Mouse (Mus musculus) lung, embryonic 14.5 days (tissue): ENCODE measurements around the gene Snx29. TPM values are rescaled to one million over a fixed set of nuclear protein-coding genes. Genes with fewer than 3 reads are reported as not detected.

Source experiments
- ATAC-seq: fragments of 200-750 bp; cut with Nextera tagmentation; 2 replicates; pipeline ENCODE4 v1.8.0; 2017; ENCODE audit warnings: mild to moderate bottlenecking, moderate TSS enrichment, moderate library complexity; ENCODE audit not compliant: insufficient read depth
- DNase-seq: peaks from one replicate; pipeline ENCODE4 v3.0.0-alpha.2; 2015
- H3K27ac ChIP-seq: fragments of 300-500 bp; sonication (generic); 2 replicates; pipeline ENCODE4 v1.5.1; 2014; ENCODE audit warnings: low read depth, mild to moderate bottlenecking, moderate library complexity
- H3K27me3 ChIP-seq: fragments of 300-500 bp; sonication (generic); 2 replicates; pipeline ENCODE4 v1.6.1; 2014; ENCODE audit warnings: low read length, control low read depth; ENCODE audit not compliant: insufficient read depth
- H3K36me3 ChIP-seq: fragments of 300-500 bp; sonication (generic); 2 replicates; pipeline ENCODE4 v1.6.1; 2014; ENCODE audit warnings: control low read depth; ENCODE audit not compliant: insufficient read depth
- H3K4me1 ChIP-seq: fragments of 300-500 bp; sonication (generic); 2 replicates; pipeline ENCODE4 v1.6.1; 2014; ENCODE audit warnings: antibody characterized with exemption, control low read depth; ENCODE audit not compliant: insufficient read depth
- H3K4me2 ChIP-seq: fragments of 300-500 bp; sonication (generic); 2 replicates; pipeline ENCODE4 v1.6.1; 2014; ENCODE audit warnings: mild to moderate bottlenecking
- H3K4me3 ChIP-seq: fragments of 300-500 bp; sonication (generic); 2 replicates; pipeline ENCODE4 v1.5.1; 2014; ENCODE audit warnings: low read depth, low read length
- H3K9ac ChIP-seq: fragments of 300-500 bp; sonication (generic); 2 replicates; pipeline ENCODE4 v1.6.1; 2014
- H3K9me3 ChIP-seq: fragments of 300-500 bp; sonication (generic); 2 replicates; pipeline ENCODE4 v1.6.1; 2016; ENCODE audit warnings: low read depth, low read length, control low read depth
- CTCF ChIP-seq: IDR thresholded peaks from 2 replicates; pipeline ENCODE4 v1.5.1; 2016; ENCODE audit warnings: antibody characterized with exemption, low read depth
- WGBS: fragments of 180-500 bp; shearing (Covaris S2); extraction: QIAGEN DNeasy Blood & Tissue Kit; methylation state at CpG from one replicate; pipeline ENCODE4 v1.1.7; 2014; 5-methylcytosine and 5-hydroxymethylcytosine counted together
- polyA plus RNA-seq: library from polyadenylated mRNA; unstranded; fragments of >200 nt; fragmentation: Nextera tagmentation; extraction: Ambion mirVana; gene quantifications from 2 replicates; pipeline ENCODE4 v1.2.1, GENCODE M21; 2014

The Snx29 gene
- polyA plus RNA-seq, 1 experiment from 2014 or later = 10.3 TPM

- Histone ChIP-seq H3K27me3 (no peaks in the 10 kb centered on the region), H3K36me3 (no peaks in the 10 kb centered on the region), H3K4me3 (no peak overlapping the region), H3K9me3 (no peaks in the 10 kb centered on the region), H3K9ac (no peak overlapping the region), H3K27ac (no peak overlapping the region), H3K4me2 (no peak overlapping the region), H3K4me1 (0 out of 2 replicates have a peak, but pooled peaks cover 4% of the 10 kb centered on the region)
- ATAC-seq (no peak), DNase-seq (no peak)
- no peak for TF ChIP-seq CTCF
- 41% methylated on average over 2 of the region's 2 CpGs for WGBS
These were observed 390.7 kb downstream of the Snx29 start for GRCm38 (mm10) chr16:11713265-11713865.

- Histone ChIP-seq H3K4me2 (no peak overlapping the region), H3K9ac (no peak overlapping the region), H3K27me3 (no peaks in the 10 kb centered on the region), H3K4me1 (no peaks in the 10 kb centered on the region), H3K9me3 (no peaks in the 10 kb centered on the region), H3K4me3 (no peak overlapping the region), H3K36me3 (no peaks in the 10 kb centered on the region), H3K27ac (no peak overlapping the region)
- no peak for TF ChIP-seq CTCF
- ATAC-seq (no peak), DNase-seq (no peak)
- WGBS = 82% methylated on average over 1 of the region's 1 CpGs
These were observed 394.2 kb downstream of the Snx29 start for GRCm38 (mm10) chr16:11716932-11717331.

- DNase-seq = no peak
- H3K36me3 ChIP-seq = no peaks in the 10 kb centered on the region
- H3K9me3 ChIP-seq = no peaks in the 10 kb centered on the region
- no peaks in the 10 kb centered on the region for H3K27me3 ChIP-seq
- ATAC-seq = no peak
- 65% methylated on average over 2 of the region's 2 CpGs for WGBS
- H3K9ac ChIP-seq = no peak overlapping the region
- no peaks in the 10 kb centered on the region for H3K4me1 ChIP-seq
- H3K4me3 ChIP-seq = no peak overlapping the region
- no peak overlapping the region for H3K4me2 ChIP-seq
- no peak for TF ChIP-seq CTCF
- no peak overlapping the region for H3K27ac ChIP-seq
These were observed 403.2 kb downstream of the Snx29 start for GRCm38 (mm10) chr16:11725901-11726300.

GRCm38 (mm10) chr16:11727331-11727730, 404.6 kb downstream of the Snx29 start:
- H3K27me3 ChIP-seq = no peaks in the 10 kb centered on the region
- no peak overlapping the region for H3K4me3 ChIP-seq
- H3K9me3 ChIP-seq = no peaks in the 10 kb centered on the region
- H3K9ac ChIP-seq = no peak overlapping the region
- no peaks in the 10 kb centered on the region for H3K4me1 ChIP-seq
- no peak for TF ChIP-seq CTCF
- H3K27ac ChIP-seq = no peak overlapping the region
- ATAC-seq (no peak), DNase-seq (no peak)
- 82% methylated on average over 9 of the region's 9 CpGs for WGBS
- H3K36me3 ChIP-seq = no peaks in the 10 kb centered on the region
- no peak overlapping the region for H3K4me2 ChIP-seq

- 62% methylated on average over 3 of the region's 3 CpGs for WGBS
- Histone ChIP-seq H3K4me1 (no peaks in the 10 kb centered on the region), H3K4me3 (no peak overlapping the region), H3K36me3 (no peaks in the 10 kb centered on the region), H3K27me3 (no peaks in the 10 kb centered on the region), H3K9me3 (no peaks in the 10 kb centered on the region), H3K27ac (no peak overlapping the region), H3K9ac (no peak overlapping the region), H3K4me2 (no peak overlapping the region)
- ATAC-seq (no peak), DNase-seq (no peak)
- TF ChIP-seq CTCF = no peak
These were observed 405.4 kb downstream of the Snx29 start for GRCm38 (mm10) chr16:11728131-11728530.

GRCm38 (mm10) chr16:11728627-11729026, 405.9 kb downstream of the Snx29 start:
- no peak for TF ChIP-seq CTCF
- Histone ChIP-seq H3K9me3 (no peaks in the 10 kb centered on the region), H3K9ac (no peak overlapping the region), H3K27ac (no peak overlapping the region), H3K36me3 (no peaks in the 10 kb centered on the region), H3K4me1 (no peaks in the 10 kb centered on the region), H3K27me3 (no peaks in the 10 kb centered on the region), H3K4me2 (no peak overlapping the region), H3K4me3 (no peak overlapping the region)
- no peak for ATAC-seq
- WGBS = 73% methylated on average over 3 of the region's 3 CpGs
- no peak for DNase-seq

GRCm38 (mm10) chr16:11729111-11729510, 406.4 kb downstream of the Snx29 start:
- Histone ChIP-seq H3K4me3 (no peak overlapping the region), H3K36me3 (no peaks in the 10 kb centered on the region), H3K27ac (no peak overlapping the region), H3K4me1 (no peaks in the 10 kb centered on the region), H3K27me3 (no peaks in the 10 kb centered on the region), H3K9ac (no peak overlapping the region), H3K9me3 (no peaks in the 10 kb centered on the region), H3K4me2 (no peak overlapping the region)
- DNase-seq = no peak
- TF ChIP-seq CTCF = no peak
- 80% methylated on average over 6 of the region's 6 CpGs for WGBS
- ATAC-seq = no peak
